Mouse (Mus musculus): ENCODE results near the gene Vmn2r54. TPM values are rescaled to one million over a fixed set of nuclear protein-coding genes. Genes with fewer than 3 reads are reported as not detected.
"Not testable (repeated sequence)": the region's sequence is repeated elsewhere in the genome, so short reads cannot be mapped to it uniquely, and the experiment has no call there.

Gene Vmn2r54
- not detected in 2 replicates for polyA plus RNA-seq (2016; fragmentation: Nextera tagmentation; extraction: Ambion mirVana)

- not testable (repeated sequence) for H3K27ac ChIP-seq; H3K4me1 ChIP-seq; DNase-seq (ENCODE audit: low spot score); H3K36me3 ChIP-seq; H3K4me3 ChIP-seq; H3K27me3 ChIP-seq (ENCODE audit: insufficient read depth, poor library complexity, severe bottlenecking); H3K9me3 ChIP-seq
- 75% methylated on average over 3 of the region's 4 CpGs for WGBS
Observed at GRCm38 (mm10) chr7:12640219-12640618, at the start of gene Vmn2r54. Vmn2r54 (minus strand) TSS chr7:12640319.

- 77% methylated on average over 3 of the region's 3 CpGs for WGBS
- not testable (repeated sequence) for H3K27me3 ChIP-seq (ENCODE audit: insufficient read depth, poor library complexity, severe bottlenecking); H3K9me3 ChIP-seq; DNase-seq (ENCODE audit: low spot score); H3K36me3 ChIP-seq; H3K27ac ChIP-seq; H3K4me1 ChIP-seq; H3K4me3 ChIP-seq
Observed at GRCm38 (mm10) chr7:12684903-12685302, 44.8 kb upstream of the Vmn2r54 start, which contains the start of gene Vmn2r55. Vmn2r55 (minus strand) TSS chr7:12685003.

- no peaks in the 10 kb centered on the region for H3K27me3 ChIP-seq (ENCODE audit: insufficient read depth, poor library complexity, severe bottlenecking)
- no peak within 1 kb of the TSS for H3K27ac ChIP-seq
- DNase-seq (ENCODE audit: low spot score): no peak
- no peak within 1 kb of the TSS for H3K4me3 ChIP-seq
- no peaks in the 10 kb centered on the region for H3K36me3 ChIP-seq
- H3K9me3 ChIP-seq: peaks cover 17% of the 10 kb centered on the region
- H3K4me1 ChIP-seq: no peaks in the 10 kb centered on the region
Observed at GRCm38 (mm10) chr7:12608688-12609087, 31.4 kb downstream of the Vmn2r54 start, which contains the start of gene Vmn2r53. Vmn2r53 (minus strand) TSS chr7:12608788.

Other genes starting within 250 kb of the Vmn2r54 start
- 2.5 and 3.0 TPM in 2 replicates for gene Zfp551, start 217.6 kb downstream of the Vmn2r54 start, polyA plus RNA-seq (2016; fragmentation: Nextera tagmentation; extraction: Ambion mirVana)
- gene Zfp606, start 162.0 kb downstream of the Vmn2r54 start, polyA plus RNA-seq (2016; fragmentation: Nextera tagmentation; extraction: Ambion mirVana): 17.7 and 19.3 TPM in 2 replicates
- not detected in 2 replicates for gene 2900092C05Rik, start 127.8 kb downstream of the Vmn2r54 start, polyA plus RNA-seq (2016; fragmentation: Nextera tagmentation; extraction: Ambion mirVana)
- gene Vmn2r53, start 31.5 kb downstream of the Vmn2r54 start, polyA plus RNA-seq (2016; fragmentation: Nextera tagmentation; extraction: Ambion mirVana): 0.01 TPM in 1 of 2 replicates, not detected in the other
- gene Vmn2r55, start 44.7 kb upstream of the Vmn2r54 start, polyA plus RNA-seq (2016; fragmentation: Nextera tagmentation; extraction: Ambion mirVana): not detected in 2 replicates
- gene Vmn2r56, start 94.7 kb upstream of the Vmn2r54 start, polyA plus RNA-seq (2016; fragmentation: Nextera tagmentation; extraction: Ambion mirVana): not detected in 2 replicates
- gene Zscan18, start 163.3 kb upstream of the Vmn2r54 start, polyA plus RNA-seq (2016; fragmentation: Nextera tagmentation; extraction: Ambion mirVana): 10.7 and 10.8 TPM in 2 replicates
- gene Zfp329, start 178.5 kb upstream of the Vmn2r54 start, polyA plus RNA-seq (2016; fragmentation: Nextera tagmentation; extraction: Ambion mirVana): 11.7 and 13.6 TPM in 2 replicates
- gene Zfp110, start 194.4 kb upstream of the Vmn2r54 start, polyA plus RNA-seq (2016; fragmentation: Nextera tagmentation; extraction: Ambion mirVana): 24.1 and 25.4 TPM in 2 replicates
- gene Zfp128, start 240.9 kb upstream of the Vmn2r54 start, polyA plus RNA-seq (2016; fragmentation: Nextera tagmentation; extraction: Ambion mirVana): 3.1 TPM in 2 replicates

All from heart, embryonic 10.5 days (tissue).